Mouse (Mus musculus): ENCODE measurements around the gene Dip2b.

Gene Dip2b

GRCm38 (mm10) chr15:100084882-100085281, 46.4 kb downstream of the Dip2b start:
- DNase-seq (ENCODE audit: low spot score in 2 of 2), result no peak

GRCm38 (mm10) chr15:100088021-100088420, 49.6 kb downstream of the Dip2b start:
- no peak for DNase-seq (ENCODE audit: low spot score in 2 of 2)

- no peak for DNase-seq (ENCODE audit: low spot score in 2 of 2)
Measured at GRCm38 (mm10) chr15:100089645-100090053, 51.2 kb downstream of the Dip2b start.

GRCm38 (mm10) chr15:100091818-100092217, 53.4 kb downstream of the Dip2b start:
- no peak for DNase-seq (ENCODE audit: low spot score in 2 of 2)

GRCm38 (mm10) chr15:100092258-100092657, 53.8 kb downstream of the Dip2b start:
- DNase-seq (ENCODE audit: low spot score in 2 of 2), result peak; percentile 65 to 75

GRCm38 (mm10) chr15:100096587-100097428, 58.3 kb downstream of the Dip2b start:
- no peak for DNase-seq (ENCODE audit: low spot score in 2 of 2)

- DNase-seq (ENCODE audit: low spot score in 2 of 2), result no peak
Measured at GRCm38 (mm10) chr15:100100336-100100735, 61.9 kb downstream of the Dip2b start.

- no peak for DNase-seq (ENCODE audit: low spot score in 2 of 2)
Measured at GRCm38 (mm10) chr15:100101206-100101605, 62.7 kb downstream of the Dip2b start.

- no peak for DNase-seq (ENCODE audit: low spot score in 2 of 2)
Measured at GRCm38 (mm10) chr15:100104126-100104525, 65.7 kb downstream of the Dip2b start.

GRCm38 (mm10) chr15:100108071-100108782, 69.8 kb downstream of the Dip2b start:
- DNase-seq (ENCODE audit: low spot score in 2 of 2), result peak; percentile 43 to 44

- DNase-seq (ENCODE audit: low spot score in 2 of 2), result peak; percentile 43 to 61
Measured at GRCm38 (mm10) chr15:100109916-100110315, 71.5 kb downstream of the Dip2b start.

GRCm38 (mm10) chr15:100111891-100112290, 73.4 kb downstream of the Dip2b start:
- DNase-seq (ENCODE audit: low spot score in 2 of 2), result no peak

GRCm38 (mm10) chr15:100112309-100112966, 74.0 kb downstream of the Dip2b start:
- no peak for DNase-seq (ENCODE audit: low spot score in 2 of 2)

- no peak for DNase-seq (ENCODE audit: low spot score in 2 of 2)
Measured at GRCm38 (mm10) chr15:100113343-100114275, 75.1 kb downstream of the Dip2b start.

- no peak for DNase-seq (ENCODE audit: low spot score in 2 of 2)
Measured at GRCm38 (mm10) chr15:100115416-100115815, 77.0 kb downstream of the Dip2b start.

- DNase-seq (ENCODE audit: low spot score in 2 of 2), result no peak
Measured at GRCm38 (mm10) chr15:100116325-100116724, 77.9 kb downstream of the Dip2b start.

GRCm38 (mm10) chr15:100119225-100119788, 80.8 kb downstream of the Dip2b start:
- no peak for DNase-seq (ENCODE audit: low spot score in 2 of 2)

- DNase-seq (ENCODE audit: low spot score in 2 of 2), result no peak
Measured at GRCm38 (mm10) chr15:100121437-100121836, 83.0 kb downstream of the Dip2b start.

GRCm38 (mm10) chr15:100123867-100124266, 85.4 kb downstream of the Dip2b start:
- DNase-seq (ENCODE audit: low spot score in 2 of 2), result no peak

- no peak for DNase-seq (ENCODE audit: low spot score in 2 of 2)
Measured at GRCm38 (mm10) chr15:100125245-100125644, 86.8 kb downstream of the Dip2b start.
